Mouse (Mus musculus): ENCODE results near the gene Atp6v0d1. TPM values are rescaled to one million over a fixed set of nuclear protein-coding genes. Genes with fewer than 3 reads are reported as not detected.
A peak's percentile ranks its signal among the peaks of the same experiment; 100 is the strongest.

Gene Atp6v0d1
- 96.2 and 101 TPM in 2 replicates for polyA plus RNA-seq (2015; fragmentation: Nextera tagmentation; extraction: Ambion mirVana)

GRCm38 (mm10) chr8:105565952-105566702 lies at the start of gene Atp6v0d1:
Atp6v0d1 (minus strand) TSS chr8:105566047.
- peak within 1 kb of the TSS; percentile 90 for H3K4me3 ChIP-seq (ENCODE audit: low read depth, low read length)
- no peaks in the 10 kb centered on the region for H3K36me3 ChIP-seq (ENCODE audit: control insufficient read depth, insufficient read depth, low read length)
- ATAC-seq (ENCODE audit: low FRiP score, low TSS enrichment) (peak; percentile 98), DNase-seq (ENCODE audit: low spot score) (peak; percentile 99)
- 3% methylated on average over 53 of the region's 53 CpGs for WGBS
- H3K4me1 ChIP-seq (replicated peaks; ENCODE audit: control insufficient read depth, insufficient read depth): peaks cover 5% of the 10 kb centered on the region; the same call in 1 of the 2 replicates
- H3K9ac ChIP-seq (ENCODE audit: low read length): peak within 1 kb of the TSS; percentile 91
- TF ChIP-seq CTCF (IDR thresholded peaks at IDR 0.05; ENCODE audit: low read depth) (peak; percentile 93), EP300 (optimal IDR thresholded peaks at IDR 0.05) (no peak)
- H3K27me3 ChIP-seq (ENCODE audit: control insufficient read depth, insufficient read depth, low read length): no peaks in the 10 kb centered on the region
- H3K27ac ChIP-seq (replicated peaks): peak within 1 kb of the TSS; percentile 91
- H3K4me2 ChIP-seq (replicated peaks; ENCODE audit: low read depth): peak within 1 kb of the TSS; percentile 90
- H3K9me3 ChIP-seq (ENCODE audit: control insufficient read depth, low read length): no peaks in the 10 kb centered on the region

- WGBS: 8% methylated on average over 49 of the region's 50 CpGs
Observed at GRCm38 (mm10) chr8:105613830-105614511, 48.1 kb upstream of the Atp6v0d1 start.

GRCm38 (mm10) chr8:105613037-105613436 lies 47.2 kb upstream of the Atp6v0d1 start:
- Histone ChIP-seq H3K9ac (ENCODE audit: low read length) (peak overlapping the region; percentile 14; the same call in 1 of the 2 replicates), H3K36me3 (ENCODE audit: control insufficient read depth, insufficient read depth, low read length) (peaks cover 10% of the 10 kb centered on the region; the same call in 1 of the 2 replicates), H3K27ac (replicated peaks) (no peak overlapping the region), H3K4me2 (replicated peaks; ENCODE audit: low read depth) (peak overlapping the region; percentile 83), H3K4me3 (ENCODE audit: low read depth, low read length) (peak overlapping the region; percentile 38), H3K9me3 (ENCODE audit: control insufficient read depth, low read length) (no peaks in the 10 kb centered on the region), H3K4me1 (replicated peaks; ENCODE audit: control insufficient read depth, insufficient read depth) (0 out of 2 replicates have a peak, but pooled peaks cover 4% of the 10 kb centered on the region), H3K27me3 (ENCODE audit: control insufficient read depth, insufficient read depth, low read length) (no peaks in the 10 kb centered on the region)
- TF ChIP-seq CTCF (IDR thresholded peaks at IDR 0.05; ENCODE audit: low read depth) (no peak), EP300 (optimal IDR thresholded peaks at IDR 0.05) (no peak)
- DNase-seq (ENCODE audit: low spot score) (peak; percentile 52), ATAC-seq (ENCODE audit: low FRiP score, low TSS enrichment) (no peak)
- WGBS: 5% methylated on average over 19 of the region's 20 CpGs

More at GRCm38 (mm10) chr8:105613830-105614511, 48.1 kb upstream of the Atp6v0d1 start:
- Histone ChIP-seq H3K27ac (replicated peaks) (no peak overlapping the region), H3K4me2 (replicated peaks; ENCODE audit: low read depth) (peak overlapping the region; percentile 83), H3K36me3 (ENCODE audit: control insufficient read depth, insufficient read depth, low read length) (peaks cover 14% of the 10 kb centered on the region), H3K9ac (ENCODE audit: low read length) (peak overlapping the region; percentile 41), H3K9me3 (ENCODE audit: control insufficient read depth, low read length) (no peaks in the 10 kb centered on the region), H3K4me3 (ENCODE audit: low read depth, low read length) (peak overlapping the region; percentile 38), H3K27me3 (ENCODE audit: control insufficient read depth, insufficient read depth, low read length) (no peaks in the 10 kb centered on the region), H3K4me1 (replicated peaks; ENCODE audit: control insufficient read depth, insufficient read depth) (0 out of 2 replicates have a peak, but pooled peaks cover 4% of the 10 kb centered on the region)
- DNase-seq (ENCODE audit: low spot score): peak; percentile 58
- ATAC-seq (ENCODE audit: low FRiP score, low TSS enrichment): peak; percentile 62
- TF ChIP-seq CTCF (IDR thresholded peaks at IDR 0.05; ENCODE audit: low read depth) (no peak), EP300 (optimal IDR thresholded peaks at IDR 0.05) (no peak)

- Histone ChIP-seq H3K9me3 (ENCODE audit: control insufficient read depth, low read length) (no peaks in the 10 kb centered on the region), H3K4me1 (replicated peaks; ENCODE audit: control insufficient read depth, insufficient read depth) (0 out of 2 replicates have a peak, but pooled peaks cover 4% of the 10 kb centered on the region), H3K4me3 (ENCODE audit: low read depth, low read length) (no peak overlapping the region), H3K36me3 (ENCODE audit: control insufficient read depth, insufficient read depth, low read length) (peaks cover 5% of the 10 kb centered on the region; the same call in 1 of the 2 replicates), H3K9ac (ENCODE audit: low read length) (no peak overlapping the region), H3K27ac (replicated peaks) (no peak overlapping the region), H3K4me2 (replicated peaks; ENCODE audit: low read depth) (no peak overlapping the region), H3K27me3 (ENCODE audit: control insufficient read depth, insufficient read depth, low read length) (no peaks in the 10 kb centered on the region)
- ATAC-seq (ENCODE audit: low FRiP score, low TSS enrichment) (no peak), DNase-seq (ENCODE audit: low spot score) (no peak)
- 87% methylated on average over 9 of the region's 9 CpGs for WGBS
- TF ChIP-seq EP300 (optimal IDR thresholded peaks at IDR 0.05): no peak
- no peak for TF ChIP-seq CTCF (IDR thresholded peaks at IDR 0.05; ENCODE audit: low read depth)
Observed at GRCm38 (mm10) chr8:105611836-105612235, 46.0 kb upstream of the Atp6v0d1 start.

GRCm38 (mm10) chr8:105609771-105610170 lies 43.9 kb upstream of the Atp6v0d1 start:
- Histone ChIP-seq H3K4me1 (replicated peaks; ENCODE audit: control insufficient read depth, insufficient read depth) (0 out of 2 replicates have a peak, but pooled peaks cover 4% of the 10 kb centered on the region), H3K9ac (ENCODE audit: low read length) (no peak overlapping the region), H3K36me3 (ENCODE audit: control insufficient read depth, insufficient read depth, low read length) (no peaks in the 10 kb centered on the region), H3K27ac (replicated peaks) (no peak overlapping the region), H3K4me2 (replicated peaks; ENCODE audit: low read depth) (no peak overlapping the region), H3K4me3 (ENCODE audit: low read depth, low read length) (no peak overlapping the region), H3K27me3 (ENCODE audit: control insufficient read depth, insufficient read depth, low read length) (no peaks in the 10 kb centered on the region), H3K9me3 (ENCODE audit: control insufficient read depth, low read length) (no peaks in the 10 kb centered on the region)
- DNase-seq (ENCODE audit: low spot score) (no peak), ATAC-seq (ENCODE audit: low FRiP score, low TSS enrichment) (no peak)
- WGBS: 65% methylated on average over 4 of the region's 4 CpGs
- TF ChIP-seq EP300 (optimal IDR thresholded peaks at IDR 0.05) (no peak), CTCF (IDR thresholded peaks at IDR 0.05; ENCODE audit: low read depth) (no peak)
